Mouse (Mus musculus) monocyte, adult 2 months (primary cell): ENCODE measurements around the gene Klhdc10.

Experiments
- DNase-seq, 2 experiments: peaks; one replicate each; pipeline ENCODE4 v3.0.0; 2022; ENCODE audit warnings: low spot score in 2 of 2, low read depth in 1 of 2

Klhdc10 gene

GRCm38 (mm10) chr6:30400716-30401115 lies 952 bp upstream of the Klhdc10 start:
- no peak for DNase-seq

- DNase-seq = no peak
Measured at GRCm38 (mm10) chr6:30402091-30402491, 423 bp downstream of the Klhdc10 start.

- peak; percentile 12 to 25 for DNase-seq
Measured at GRCm38 (mm10) chr6:30403465-30403864, 1.8 kb downstream of the Klhdc10 start.

- DNase-seq = no peak
Measured at GRCm38 (mm10) chr6:30404671-30405070, 3.0 kb downstream of the Klhdc10 start.

GRCm38 (mm10) chr6:30408276-30408675 lies 6.6 kb downstream of the Klhdc10 start:
- DNase-seq = no peak

- DNase-seq = no peak
Measured at GRCm38 (mm10) chr6:30409399-30410093, 7.9 kb downstream of the Klhdc10 start.

- DNase-seq = no peak
Measured at GRCm38 (mm10) chr6:30411311-30411710, 9.6 kb downstream of the Klhdc10 start.

GRCm38 (mm10) chr6:30416126-30416525 lies 14.5 kb downstream of the Klhdc10 start:
- no peak for DNase-seq

- DNase-seq = no peak
Measured at GRCm38 (mm10) chr6:30416801-30417200, 15.1 kb downstream of the Klhdc10 start.

- no peak for DNase-seq
Measured at GRCm38 (mm10) chr6:30432461-30433192, 31.0 kb downstream of the Klhdc10 start.

- DNase-seq = no peak
Measured at GRCm38 (mm10) chr6:30436476-30436875, 34.8 kb downstream of the Klhdc10 start.

- DNase-seq = no peak
Measured at GRCm38 (mm10) chr6:30437054-30437453, 35.4 kb downstream of the Klhdc10 start.

- no peak for DNase-seq
Measured at GRCm38 (mm10) chr6:30439576-30439975, 37.9 kb downstream of the Klhdc10 start.

GRCm38 (mm10) chr6:30456991-30457390 lies 55.3 kb downstream of the Klhdc10 start:
- no peak for DNase-seq

GRCm38 (mm10) chr6:30458626-30459025 lies 57.0 kb downstream of the Klhdc10 start:
- DNase-seq = no peak

GRCm38 (mm10) chr6:30459056-30459747 lies 57.5 kb downstream of the Klhdc10 start:
- DNase-seq = no peak

GRCm38 (mm10) chr6:30459811-30460749 lies 58.4 kb downstream of the Klhdc10 start:
- DNase-seq = peak; percentile 29 to 54

GRCm38 (mm10) chr6:30460750-30461446 lies 59.2 kb downstream of the Klhdc10 start:
- DNase-seq = no peak

GRCm38 (mm10) chr6:30461755-30462344 lies 60.2 kb downstream of the Klhdc10 start:
- DNase-seq = no peak

- no peak for DNase-seq
Measured at GRCm38 (mm10) chr6:30462822-30463221, 61.2 kb downstream of the Klhdc10 start.
